Mouse (Mus musculus) cerebellum, adult 9-10 months (tissue): ENCODE results near the gene Trib3.
A peak's percentile ranks its signal among the peaks of the same experiment; 100 is the strongest.
"Not testable (repeated sequence)": the region's sequence is repeated elsewhere in the genome, so short reads cannot be mapped to it uniquely, and the experiment has no call there.

Experiments used
- DNase-seq: peaks from one replicate; pipeline ENCODE4 v3.0.0; 2022

Gene Trib3

DNA sequence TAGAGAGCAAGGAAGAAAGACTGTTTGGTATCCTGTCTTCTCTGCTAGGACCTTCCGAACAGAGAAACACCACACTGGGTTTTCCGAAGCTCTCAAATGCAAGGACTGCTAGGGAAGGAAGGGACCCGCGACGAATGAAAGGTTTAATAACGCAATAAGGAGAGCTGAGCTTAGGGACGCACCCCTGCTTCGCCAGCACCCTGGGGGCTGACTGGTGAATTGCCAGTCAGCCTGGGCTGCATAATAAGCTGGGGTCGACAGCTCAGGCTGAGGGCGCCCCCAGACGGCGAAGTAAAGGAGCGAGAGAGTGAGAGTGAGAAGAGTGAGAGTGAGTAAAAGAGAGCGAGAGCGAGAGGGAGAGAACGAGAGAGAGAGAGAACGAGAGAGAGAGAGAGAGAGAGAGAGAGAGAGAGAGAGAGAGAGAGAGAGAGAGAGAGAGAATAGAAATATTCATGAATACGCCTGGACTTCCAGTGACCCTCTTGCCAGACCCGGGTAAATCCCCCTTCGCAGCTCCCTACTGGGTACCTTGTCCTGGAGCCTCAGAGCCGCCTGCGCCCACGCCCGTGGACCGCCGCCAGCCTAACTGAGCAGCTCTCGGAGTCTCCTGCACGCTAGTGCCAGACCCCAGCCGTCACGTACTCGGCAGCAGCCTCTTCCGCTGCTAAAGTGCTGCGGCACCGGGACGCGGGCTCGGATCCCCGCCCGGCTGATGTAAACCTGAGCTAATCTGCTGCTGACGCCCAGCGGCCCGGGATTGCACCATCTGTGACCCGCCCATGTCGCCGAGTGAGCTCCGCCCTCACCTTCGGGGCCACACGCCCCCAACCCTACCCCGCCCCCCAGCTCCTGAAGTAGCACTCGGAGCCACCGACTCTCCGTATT, at the start of gene Trib3:
Gene Trib3 (minus strand): TSS at position 704 of the 885 bp plus-strand sequence.
- DNase-seq = peak; percentile 82

GRCm38 (mm10) chr2:152393225-152394017, 49.6 kb upstream of the Trib3 start:
- DNase-seq = no peak

DNA sequence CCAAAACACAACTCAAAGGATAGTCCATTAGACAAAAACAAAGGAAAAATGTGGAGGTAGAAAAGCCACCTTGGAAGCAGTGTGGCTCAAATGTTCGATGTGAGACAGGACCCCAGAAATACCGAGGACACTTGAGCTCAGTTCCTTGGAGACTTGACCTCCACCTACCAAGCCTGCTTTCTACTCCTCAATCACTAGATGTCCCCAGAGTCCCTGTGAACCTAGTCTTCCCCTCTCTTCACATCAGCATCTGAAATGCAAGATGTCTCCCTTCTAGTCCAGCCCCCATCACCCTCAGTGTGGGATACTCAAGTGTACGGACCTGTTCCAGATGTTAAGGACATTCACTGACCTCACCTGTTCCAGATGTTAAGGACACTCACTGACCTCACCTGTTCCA, 49.0 kb upstream of the Trib3 start:
- peak; percentile 82 for DNase-seq

- no peak for DNase-seq
These were observed 40.4 kb upstream of the Trib3 start for GRCm38 (mm10) chr2:152384191-152384590.

- DNase-seq = no peak
These were observed 32.5 kb upstream of the Trib3 start, which contains the start of gene Nrsn2 for GRCm38 (mm10) chr2:152376345-152376741. TSS of gene Nrsn2 (minus strand) at chr2:152376638.

DNA sequence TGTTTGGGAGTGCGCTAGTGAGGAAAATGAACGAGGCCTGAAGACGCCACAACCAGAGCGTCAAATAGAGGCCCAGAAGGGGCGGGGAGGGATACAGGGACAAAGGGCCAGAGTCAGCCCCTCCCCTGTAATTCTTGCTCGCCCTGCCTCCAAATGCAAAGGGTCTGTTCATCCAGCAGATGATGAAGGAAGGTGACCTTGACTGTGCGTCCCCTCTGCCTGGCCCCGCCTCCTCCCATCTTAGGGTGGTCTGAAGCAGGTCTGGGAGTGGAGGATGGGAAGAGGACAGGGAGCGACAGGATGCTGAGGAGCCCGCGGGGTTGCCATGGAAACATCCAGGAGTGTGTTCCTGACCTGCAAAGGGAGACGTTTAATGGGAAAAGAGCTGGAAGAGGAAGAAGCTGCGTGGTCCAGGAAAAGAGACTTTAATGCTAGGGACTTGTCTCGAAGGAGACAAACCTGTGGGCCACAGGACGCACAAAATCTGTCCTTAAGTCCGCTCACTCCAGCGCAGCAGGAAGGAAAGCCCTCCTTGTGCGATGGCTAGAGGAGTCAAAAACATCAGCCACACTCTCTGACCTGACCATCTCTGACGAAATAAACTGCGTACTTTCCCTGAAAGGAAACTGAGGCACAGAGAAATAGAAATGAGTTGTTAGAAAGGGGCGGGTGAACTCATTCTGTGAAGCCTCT, 32.0 kb upstream of the Trib3 start:
- no peak for DNase-seq

DNA sequence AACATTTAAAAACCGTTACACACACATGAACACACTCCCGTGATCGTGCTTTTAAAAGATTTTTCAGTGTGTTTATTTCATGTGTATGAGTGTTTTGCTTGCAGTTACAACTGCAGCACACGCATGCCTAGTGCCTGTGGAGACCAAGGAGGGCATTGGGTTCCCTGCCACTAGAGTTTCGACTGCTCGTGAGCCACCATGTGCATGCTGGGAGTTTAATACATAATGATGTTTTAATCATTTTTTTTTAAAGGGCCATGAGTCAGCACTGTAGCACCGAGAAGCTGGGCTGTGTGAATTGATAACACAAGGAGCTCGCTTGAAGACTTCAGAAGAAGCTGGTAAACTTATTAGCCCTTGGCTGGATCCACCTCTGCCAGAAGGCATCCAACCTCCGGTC, 29.7 kb upstream of the Trib3 start:
- DNase-seq = no peak

- no peak for DNase-seq
These were observed 28.8 kb upstream of the Trib3 start for GRCm38 (mm10) chr2:152372661-152373060.

- no peak for DNase-seq
These were observed 28.3 kb upstream of the Trib3 start for GRCm38 (mm10) chr2:152372104-152372503.

- peak; percentile 18 for DNase-seq
These were observed 24.8 kb upstream of the Trib3 start for GRCm38 (mm10) chr2:152368532-152369140.

- no peak for DNase-seq
These were observed 24.1 kb upstream of the Trib3 start for GRCm38 (mm10) chr2:152367917-152368316.

DNA sequence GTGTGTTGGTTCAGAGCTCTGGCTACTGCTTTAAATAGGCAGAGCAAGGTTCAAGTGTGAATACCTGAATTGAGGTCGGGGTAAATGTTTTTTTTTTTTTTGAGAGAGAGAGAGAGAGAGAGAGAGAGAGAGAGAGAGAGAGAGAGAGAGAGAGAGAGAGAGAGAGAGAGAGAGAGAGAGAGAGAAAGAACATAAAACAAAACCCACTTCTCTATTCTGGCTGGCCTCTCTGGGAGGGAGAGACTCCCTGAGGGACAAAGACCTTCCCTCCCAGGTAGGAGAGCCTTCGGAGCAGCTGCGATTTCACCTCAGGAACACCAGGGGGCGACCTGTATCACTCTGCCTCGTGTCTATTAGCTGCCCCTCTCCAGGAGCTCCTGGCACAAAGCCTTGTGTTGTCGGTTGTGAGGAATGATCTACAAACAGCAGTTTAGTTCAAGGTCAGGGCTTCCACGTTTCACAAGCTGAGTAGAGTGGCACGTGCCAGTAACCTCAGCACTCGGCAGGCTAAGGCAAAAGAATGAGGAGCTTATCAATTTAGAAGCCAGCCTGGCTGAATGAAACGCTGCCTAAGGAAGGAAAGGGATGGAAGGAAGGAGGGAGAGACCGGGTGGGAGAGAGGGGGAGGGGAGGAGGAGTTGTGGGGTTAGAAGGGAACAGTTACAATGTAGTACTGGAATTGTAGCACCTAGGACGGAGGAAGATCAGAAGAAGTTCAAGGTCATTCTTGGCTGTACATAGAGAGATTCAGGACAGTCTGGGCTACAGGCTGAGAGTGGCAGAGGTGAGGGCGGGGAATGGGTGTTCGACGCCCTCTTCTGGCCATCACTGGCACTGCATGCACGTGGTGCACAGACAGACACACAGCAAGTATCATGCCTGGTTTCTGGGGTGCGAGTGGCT, 19.7 kb upstream of the Trib3 start:
- peak; percentile 75 for DNase-seq

DNA sequence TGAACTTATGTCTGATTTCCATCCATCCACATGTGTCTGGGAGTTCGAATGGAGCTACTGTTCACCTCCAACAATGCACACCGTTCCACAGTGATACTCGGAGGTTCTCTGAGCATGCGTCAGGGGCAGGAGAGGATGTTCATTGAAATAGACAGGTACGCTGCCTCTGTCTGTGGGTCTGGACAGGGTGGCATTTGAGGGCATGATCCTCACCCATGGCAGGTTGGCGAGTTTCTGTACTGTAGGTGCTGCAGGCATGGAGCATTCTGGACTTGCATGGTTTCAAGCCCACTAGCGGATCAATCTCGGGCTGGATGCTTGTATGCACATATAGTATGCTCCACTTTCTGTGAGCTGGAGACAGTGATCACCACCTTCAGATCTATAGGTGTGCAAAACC, 17.4 kb upstream of the Trib3 start:
- no peak for DNase-seq

DNA sequence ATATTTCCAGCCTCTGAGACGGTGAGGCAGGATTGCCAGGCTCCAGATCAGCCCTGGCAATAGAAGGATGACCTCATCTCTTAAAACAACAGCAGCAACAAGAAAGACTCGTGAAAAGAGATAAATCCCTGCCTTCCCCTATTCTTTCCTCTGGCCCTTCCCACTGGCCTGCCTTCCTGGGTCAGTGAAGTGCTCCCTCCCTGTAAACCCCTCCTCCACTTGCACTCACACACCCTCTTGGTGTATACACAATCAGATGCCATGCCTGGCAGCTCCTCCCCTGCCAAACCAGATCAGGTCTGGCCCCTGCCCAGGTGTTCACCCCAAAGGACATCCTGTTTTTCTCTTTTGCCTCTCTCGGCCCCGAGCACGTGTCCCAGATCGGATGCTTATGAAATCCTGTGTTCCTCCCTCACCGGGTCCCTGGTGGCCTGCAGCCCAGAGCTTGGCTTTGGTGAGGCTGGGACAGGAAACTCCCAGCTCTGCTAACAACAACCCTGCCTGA, 16.5 kb upstream of the Trib3 start:
- DNase-seq = no peak

- DNase-seq = no peak
These were observed 15.8 kb upstream of the Trib3 start for GRCm38 (mm10) chr2:152359616-152360015.

- not testable (repeated sequence) for DNase-seq
These were observed 15.1 kb upstream of the Trib3 start for GRCm38 (mm10) chr2:152358977-152359376.

DNA sequence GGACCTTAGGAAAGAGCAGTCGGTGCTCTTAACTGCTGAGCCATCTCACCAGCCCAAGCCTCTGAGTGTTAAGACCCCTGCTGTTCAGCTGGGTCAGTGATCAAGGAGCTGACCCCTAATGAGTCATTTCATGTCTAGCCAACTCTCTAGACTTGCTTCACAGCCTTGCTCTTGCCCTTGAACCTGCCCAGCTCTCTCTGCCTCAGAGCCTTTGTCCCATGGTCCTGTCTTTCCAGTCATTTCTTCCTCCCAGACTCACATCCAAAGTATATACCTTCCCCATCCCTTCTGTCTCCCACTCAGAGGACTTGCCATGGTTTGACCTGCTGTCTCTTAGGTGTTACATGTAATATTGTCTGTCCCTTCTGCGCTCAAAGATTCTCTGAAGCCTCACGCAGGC, 13.4 kb upstream of the Trib3 start:
- no peak for DNase-seq

- DNase-seq = no peak
These were observed 6.2 kb upstream of the Trib3 start for GRCm38 (mm10) chr2:152349842-152350540.

- DNase-seq = no peak
These were observed 5.4 kb upstream of the Trib3 start for GRCm38 (mm10) chr2:152349205-152349604.

- DNase-seq = no peak
These were observed 3.9 kb upstream of the Trib3 start for GRCm38 (mm10) chr2:152347722-152348121.
